Mouse (Mus musculus) heart, adult 2 months (tissue): ENCODE results near the gene Atrip.
A peak's percentile ranks its signal among the peaks of the same experiment; 100 is the strongest.

Experiments used
- CTCF ChIP-seq: fragments of 200-600 bp; IDR thresholded peaks from 2 replicates; pipeline ENCODE4 v1.8.1; 2022; ENCODE audit warnings: antibody characterized with exemption, mild to moderate bottlenecking, moderate library complexity
- EP300 ChIP-seq: fragments of 200-500 bp; IDR thresholded peaks from 2 replicates; pipeline ENCODE4 v1.6.1; 2011; ENCODE audit warnings: low read depth, low read length, control low read depth; ENCODE audit not compliant: insufficient read depth
- POLR2A ChIP-seq: fragments of 200-500 bp; IDR thresholded peaks from 2 replicates; pipeline ENCODE4 v1.6.1; 2011; ENCODE audit warnings: mild to moderate bottlenecking, low read depth, low read length, control low read depth; ENCODE audit not compliant: insufficient read depth

GRCm38 (mm10) chr9:109097831-109098230 is 23.9 kb upstream of the Atrip start:
- TF ChIP-seq POLR2A (peak; percentile 57), CTCF (no peak), EP300 (no peak)
